Mouse (Mus musculus) thymus, adult 2 months (tissue): ENCODE measurements around the gene Tbl2. TPM values are rescaled to one million over a fixed set of nuclear protein-coding genes. Genes with fewer than 3 reads are reported as not detected.

Source experiments
- DNase-seq: peaks from one replicate; pipeline ENCODE4 v3.0.0; 2021
- H3K27ac ChIP-seq: fragments of 200-500 bp; 2 replicates; pipeline ENCODE4 v1.5.1; 2012; ENCODE audit warnings: low read length, control low read depth; ENCODE audit not compliant: control insufficient read depth, insufficient read depth
- H3K27me3 ChIP-seq: fragments of 200-500 bp; 2 replicates; pipeline ENCODE4 v1.6.1; 2012; ENCODE audit warnings: mild to moderate bottlenecking, low read length, moderate library complexity, mixed read lengths; ENCODE audit not compliant: control insufficient read depth, insufficient read depth
- H3K36me3 ChIP-seq: fragments of 200-500 bp; 2 replicates; pipeline ENCODE4 v1.6.1; 2012; ENCODE audit warnings: mild to moderate bottlenecking, low read length, moderate library complexity; ENCODE audit not compliant: control insufficient read depth, insufficient read depth
- H3K4me1 ChIP-seq: fragments of 200-500 bp; replicated peaks from 2 replicates; pipeline ENCODE4 v1.6.1; 2012; ENCODE audit warnings: low read length; ENCODE audit not compliant: control insufficient read depth, insufficient read depth
- H3K4me3 ChIP-seq: fragments of 200-500 bp; 2 replicates; pipeline ENCODE4 v1.5.1; 2012; ENCODE audit warnings: mild to moderate bottlenecking, low read length, control low read depth, moderate library complexity; ENCODE audit not compliant: control insufficient read depth, insufficient read depth
- CTCF ChIP-seq: fragments of 200-500 bp; IDR thresholded peaks from 2 replicates; pipeline ENCODE4 v1.5.1; 2012; ENCODE audit warnings: mild to moderate bottlenecking, control low read depth, low read length, moderate library complexity, borderline replicate concordance; ENCODE audit not compliant: control insufficient read depth, poor library complexity, insufficient read depth; ENCODE audit errors: extremely low read depth
- POLR2A ChIP-seq: fragments of 200-500 bp; IDR thresholded peaks from 2 replicates; pipeline ENCODE4 v1.6.1; 2012; ENCODE audit warnings: mild to moderate bottlenecking, low read length, control low read depth, moderate library complexity; ENCODE audit not compliant: control insufficient read depth, poor library complexity, insufficient read depth; ENCODE audit errors: extremely low read depth
- WGBS: fragments of 180-500 bp; shearing (Covaris S2); methylation state at CpG from one replicate; pipeline ENCODE4 v1.1.7; 2018; 5-methylcytosine and 5-hydroxymethylcytosine counted together
- polyA plus RNA-seq: library from polyadenylated mRNA; depleted of rRNA; stranded (reverse); fragments of >200 nt; gene quantifications from 2 replicates; pipeline ENCODE4 v1.2.3, GENCODE M21; 2012

Tbl2 gene
- polyA plus RNA-seq, 1 experiment, result 18.7 TPM

DNA sequence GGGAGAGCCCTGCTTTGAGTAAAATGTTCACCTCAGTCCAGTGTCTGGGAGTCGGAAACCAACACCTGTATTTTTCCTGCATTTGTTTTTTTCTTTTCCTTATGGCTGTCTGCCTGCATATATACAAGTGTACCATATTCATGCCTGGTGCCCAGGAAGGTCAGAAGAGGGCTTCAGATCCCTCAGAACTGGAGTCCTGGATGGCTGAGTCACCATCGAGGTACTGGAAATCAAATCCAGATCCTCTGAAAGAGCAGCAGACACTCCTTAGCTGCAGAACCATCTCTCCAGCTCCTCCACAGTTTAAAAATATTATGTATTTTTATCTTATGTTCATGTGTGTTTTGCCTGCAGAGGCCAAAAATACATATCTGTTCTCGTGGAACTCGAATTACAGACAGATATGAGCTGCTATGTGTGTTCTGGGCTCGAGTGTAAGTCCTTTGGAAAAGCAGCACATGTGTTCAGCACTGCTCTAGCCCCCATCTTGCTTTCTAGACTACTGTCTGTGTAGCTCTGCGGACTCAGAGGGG lies 22.3 kb downstream of the Tbl2 start:
- peaks cover 15% of the 10 kb centered on the region for H3K36me3 ChIP-seq
- no peak overlapping the region for H3K4me3 ChIP-seq

DNA sequence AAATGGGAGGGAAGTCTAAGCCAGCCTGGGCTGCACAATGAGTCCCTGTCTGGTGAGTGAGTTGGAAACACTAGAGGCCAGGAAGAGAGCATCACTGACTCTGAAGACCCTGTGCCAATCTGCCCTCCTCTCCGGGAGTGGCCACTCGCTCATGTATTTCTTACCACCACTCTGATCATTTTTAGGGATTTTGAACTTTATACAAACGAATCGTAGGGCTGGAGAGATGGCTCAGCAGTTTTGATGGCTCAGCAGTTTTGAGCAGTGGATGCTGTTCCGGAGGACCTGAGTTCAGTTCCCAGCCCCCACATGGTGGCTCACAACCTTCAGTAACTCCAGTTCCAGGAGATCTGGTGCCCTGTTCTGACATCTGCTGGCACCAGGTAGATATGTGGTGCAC lies 23.5 kb downstream of the Tbl2 start:
- no peak for DNase-seq
- H3K4me1 ChIP-seq, result peaks cover 6% of the 10 kb centered on the region
- H3K4me3 ChIP-seq, result no peak overlapping the region
- TF ChIP-seq POLR2A (no peak), CTCF (no peak)
- WGBS, result 96% methylated on average over 5 of the region's 5 CpGs
- H3K27ac ChIP-seq, result no peak overlapping the region
- H3K36me3 ChIP-seq, result peaks cover 27% of the 10 kb centered on the region
- H3K27me3 ChIP-seq, result no peaks in the 10 kb centered on the region

More for the DNA sequence above, 22.3 kb downstream of the Tbl2 start:
- 95% methylated on average over 6 of the region's 6 CpGs for WGBS
- H3K27me3 ChIP-seq, result no peaks in the 10 kb centered on the region
- no peak overlapping the region for H3K27ac ChIP-seq
- no peak for DNase-seq
- H3K4me1 ChIP-seq, result peaks cover 8% of the 10 kb centered on the region
- no peak for TF ChIP-seq CTCF
- no peak for TF ChIP-seq POLR2A

DNA sequence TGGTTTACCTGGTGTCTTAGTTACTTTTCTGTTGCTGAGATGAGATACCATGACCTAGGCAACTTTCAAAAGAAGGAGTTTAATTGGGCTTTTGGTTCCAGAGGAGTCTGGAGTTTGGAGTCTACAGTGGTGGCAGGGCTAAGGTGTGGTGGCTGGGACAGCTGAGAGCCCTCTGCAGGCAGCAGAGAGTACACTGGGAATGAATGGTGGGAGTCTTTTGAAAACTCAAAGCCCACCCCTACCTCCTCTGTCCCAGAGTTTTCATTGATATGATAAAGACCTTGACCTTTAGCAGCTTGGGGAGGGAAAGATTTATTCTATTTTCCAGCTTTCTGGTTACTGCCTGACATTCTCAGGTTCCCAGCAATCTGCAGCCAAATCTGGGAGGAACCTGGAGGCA lies 25.6 kb downstream of the Tbl2 start:
- Histone ChIP-seq H3K4me1 (no peaks in the 10 kb centered on the region), H3K27me3 (no peaks in the 10 kb centered on the region), H3K36me3 (peaks cover 48% of the 10 kb centered on the region), H3K4me3 (no peak overlapping the region), H3K27ac (no peak overlapping the region)
- DNase-seq, result no peak
- TF ChIP-seq POLR2A (no peak), CTCF (no peak)

DNA sequence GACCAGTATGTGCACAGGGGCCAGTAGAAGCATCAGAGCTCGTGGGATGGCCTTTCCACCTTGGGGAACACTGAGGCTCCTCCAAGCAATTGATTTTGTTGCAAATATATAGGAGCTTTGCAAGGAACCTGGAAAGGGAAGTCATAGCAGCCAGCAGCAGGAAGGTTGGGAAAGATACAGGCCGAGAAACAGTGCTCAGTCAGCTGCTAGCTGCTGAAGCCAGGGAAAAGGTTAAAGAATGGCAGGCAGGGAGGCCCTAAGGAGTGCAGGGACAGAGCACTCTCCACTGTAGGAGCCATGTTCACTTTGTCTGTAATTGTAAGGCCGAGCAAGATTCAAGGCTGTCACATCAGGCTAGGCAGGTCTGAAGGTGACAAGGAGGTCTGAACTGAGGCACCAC lies 29.1 kb downstream of the Tbl2 start:
- Histone ChIP-seq H3K36me3 (peaks cover 66% of the 10 kb centered on the region), H3K27ac (no peak overlapping the region)

DNA sequence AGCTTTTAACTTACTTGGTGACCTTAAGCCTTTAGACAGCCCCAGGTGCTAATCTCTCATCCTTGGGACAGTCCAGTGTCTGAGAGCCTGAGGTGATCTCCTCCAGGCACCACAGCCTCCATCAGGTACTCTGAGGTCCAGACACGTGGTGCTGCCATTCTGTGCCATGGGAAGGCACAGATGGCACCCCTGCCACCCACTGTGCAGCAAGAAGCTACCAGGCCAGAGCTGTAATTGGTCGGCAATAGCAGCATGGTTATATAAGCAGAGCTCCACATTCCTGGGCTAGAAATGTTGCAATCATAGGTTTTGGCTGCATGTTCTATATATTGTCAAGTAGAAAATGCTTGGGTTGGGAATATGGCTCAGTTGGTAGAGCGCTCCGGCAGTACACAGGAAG lies 29.5 kb downstream of the Tbl2 start:
- Histone ChIP-seq H3K4me1 (no peaks in the 10 kb centered on the region), H3K36me3 (peaks cover 63% of the 10 kb centered on the region), H3K4me3 (no peak overlapping the region), H3K27me3 (no peaks in the 10 kb centered on the region), H3K27ac (no peak overlapping the region)
- DNase-seq, result no peak
- 98% methylated on average over 4 of the region's 4 CpGs for WGBS
- TF ChIP-seq CTCF (no peak), POLR2A (no peak)

More for the DNA sequence above, 29.1 kb downstream of the Tbl2 start:
- no peak for DNase-seq
- Histone ChIP-seq H3K4me1 (no peaks in the 10 kb centered on the region), H3K27me3 (no peaks in the 10 kb centered on the region), H3K4me3 (no peak overlapping the region)
- 99% methylated on average over 3 of the region's 3 CpGs for WGBS
- TF ChIP-seq POLR2A (no peak), CTCF (no peak)

DNA sequence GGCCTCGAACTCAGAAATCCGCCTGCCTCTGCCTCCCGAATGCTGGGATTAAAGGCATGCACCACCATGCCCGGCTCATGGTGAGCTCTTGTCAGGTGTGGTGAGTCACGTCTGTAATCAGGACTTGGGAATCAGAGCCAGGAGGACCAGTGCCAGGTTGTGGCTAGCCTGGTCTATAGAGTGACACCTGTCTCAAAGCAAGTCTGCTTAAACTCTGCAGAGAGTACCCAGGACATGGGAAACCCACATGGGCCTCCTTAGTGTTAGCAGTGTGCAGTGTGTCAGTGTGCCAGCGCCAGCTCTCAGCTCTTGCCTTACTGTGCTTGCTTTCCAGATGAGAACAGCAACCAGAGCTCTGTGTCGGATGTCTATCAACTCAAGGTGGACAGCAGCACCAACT lies 30.2 kb downstream of the Tbl2 start:
- peaks cover 60% of the 10 kb centered on the region for H3K36me3 ChIP-seq
- 97% methylated on average over 7 of the region's 7 CpGs for WGBS
- H3K4me3 ChIP-seq, result no peak overlapping the region
- no peaks in the 10 kb centered on the region for H3K27me3 ChIP-seq
- TF ChIP-seq CTCF, result no peak
- no peak for TF ChIP-seq POLR2A
- H3K27ac ChIP-seq, result no peak overlapping the region
- DNase-seq, result no peak
- H3K4me1 ChIP-seq, result no peaks in the 10 kb centered on the region

DNA sequence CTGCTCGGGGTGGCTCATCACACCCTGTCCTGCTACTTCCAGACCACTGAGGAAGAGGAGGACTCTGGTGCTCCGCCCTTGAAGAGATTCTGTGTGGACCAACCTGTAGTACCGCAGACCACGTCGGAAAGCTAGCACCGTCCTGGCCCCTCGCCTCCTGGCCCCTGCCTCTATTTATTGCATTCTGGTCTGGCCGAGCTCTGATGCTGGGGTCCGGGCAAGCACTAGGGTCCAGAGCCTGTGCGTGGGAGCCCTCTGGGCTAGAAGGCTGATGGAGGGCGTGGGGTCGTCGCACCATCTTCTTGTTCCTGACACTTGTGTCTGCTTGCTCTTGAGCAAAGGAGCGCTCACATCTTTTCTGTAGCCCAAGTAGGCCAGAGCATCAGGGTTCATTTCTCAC lies 31.3 kb downstream of the Tbl2 start:
- WGBS, result 98% methylated on average over 14 of the region's 14 CpGs
- DNase-seq, result no peak
- H3K4me3 ChIP-seq, result no peak overlapping the region
- H3K27me3 ChIP-seq, result no peaks in the 10 kb centered on the region
- H3K36me3 ChIP-seq, result peaks cover 60% of the 10 kb centered on the region
- no peaks in the 10 kb centered on the region for H3K4me1 ChIP-seq
- no peak overlapping the region for H3K27ac ChIP-seq
- TF ChIP-seq POLR2A (no peak), CTCF (no peak)
